In the genomic region with DNA sequence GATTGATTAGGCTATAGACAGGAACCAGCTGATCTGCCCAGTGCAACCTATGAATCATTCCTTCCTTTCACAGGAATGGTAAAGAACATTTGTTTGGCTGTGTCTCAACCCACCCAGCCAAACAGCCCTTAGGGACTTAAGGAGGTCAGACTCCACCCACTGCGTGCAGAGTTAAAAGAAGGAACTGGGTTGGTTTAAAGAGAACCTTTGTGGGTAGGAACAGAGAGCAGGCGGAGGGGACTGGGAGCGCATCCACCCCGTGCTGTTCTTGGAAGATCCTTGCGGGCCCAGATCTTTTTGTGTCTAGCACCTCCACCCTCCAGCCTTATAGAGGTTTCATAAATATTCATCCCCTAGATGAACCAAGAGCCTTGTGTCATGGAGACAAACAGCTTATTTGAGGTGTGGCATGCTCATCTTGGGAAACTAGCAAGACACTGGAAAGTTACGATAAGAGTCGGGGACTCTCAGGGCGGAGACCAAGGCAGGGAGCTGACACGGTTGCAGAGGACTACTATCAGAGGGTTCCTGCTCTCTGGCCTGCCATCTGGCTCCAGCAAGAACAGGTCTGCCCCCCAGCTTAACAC, we compare ENCODE assay signal across 11 mouse cellular contexts. TPM values are rescaled to one million over a fixed set of nuclear protein-coding genes. Genes with fewer than 3 reads are reported as not detected.
DNase-seq lines count a peak whose midpoint lies in the region; ATAC-seq lines count a peak whose summit lies in the region.
"Had no signal": no experiment of that assay in that cellular context is flagged by ENCODE, and none has a peak within 500 bp of the region (broad histone marks: within the 10 kb centered on the region; RNA-seq: fewer than 3 reads in every experiment).

No protein-coding gene starts in this region.

- peak overlapping the region; percentile 68 for H3K4me2 ChIP-seq in liver, embryonic 15.5 days
- no peak overlapping the region for H3K4me2 ChIP-seq in forebrain, embryonic 16.5 days (ENCODE audit: low read length)
- no peak overlapping the region for H3K4me2 ChIP-seq in kidney, embryonic 14.5 days (replicated peaks; ENCODE audit: low read depth, low read length)

- ATAC-seq in liver, embryonic 15.5 days (ENCODE audit: insufficient read depth) = peak; percentile 97
- ATAC-seq in forebrain, embryonic 16.5 days = no peak
- no peak; the same call in 1 of the 2 replicates for ATAC-seq in kidney, embryonic 14.5 days (ENCODE audit: low FRiP score, low TSS enrichment)
- ATAC-seq: Patski had no signal

- no peaks in the 10 kb centered on the region for H3K9me3 ChIP-seq in liver, embryonic 15.5 days (replicated peaks)
- H3K9me3 ChIP-seq in forebrain, embryonic 16.5 days (ENCODE audit: control insufficient read depth, low read length) = no peaks in the 10 kb centered on the region
- H3K9me3 ChIP-seq in kidney, embryonic 14.5 days (ENCODE audit: control insufficient read depth, low read length) = peaks cover 4% of the 10 kb centered on the region; the same call in 1 of the 2 replicates

- H3K27me3 ChIP-seq in liver, embryonic 15.5 days = peaks cover 15% of the 10 kb centered on the region
- no peaks in the 10 kb centered on the region for H3K27me3 ChIP-seq in forebrain, embryonic 16.5 days (replicated peaks; ENCODE audit: control insufficient read depth, insufficient read depth, low read length)
- no peaks in the 10 kb centered on the region for H3K27me3 ChIP-seq in kidney, embryonic 14.5 days (ENCODE audit: control insufficient read depth, insufficient read depth, low read length)
- H3K27me3 ChIP-seq: Patski had no signal

- peak overlapping the region; percentile 29; the same call in 1 of the 2 replicates for H3K9ac ChIP-seq in liver, embryonic 15.5 days
- H3K9ac ChIP-seq in forebrain, embryonic 16.5 days (replicated peaks; ENCODE audit: low read depth, low read length) = no peak overlapping the region
- H3K9ac ChIP-seq in kidney, embryonic 14.5 days (ENCODE audit: low read depth, low read length) = no peak overlapping the region

- DNase-seq in right cerebral cortex, adult 18-20 months = peak; percentile 9
- DNase-seq in right cerebral cortex, postnatal 25 days = no peak
- peak; percentile 87 for DNase-seq in c-Kit-positive CD71-positive TER-119-positive erythroid progenitor cells, embryonic 14.5 days (ENCODE audit: low spot score)
- DNase-seq in yolk sac, embryonic 10.5 days (ENCODE audit: low spot score) = peak; percentile 35
- DNase-seq: gastrocnemius, adult 2 months; heart, postnatal 4 days had no signal

- H3K4me1 ChIP-seq in liver, embryonic 15.5 days (replicated peaks) = peaks cover 47% of the 10 kb centered on the region
- H3K4me1 ChIP-seq in forebrain, embryonic 16.5 days (replicated peaks; ENCODE audit: control insufficient read depth, insufficient read depth, low read length) = no peaks in the 10 kb centered on the region
- H3K4me1 ChIP-seq in kidney, embryonic 14.5 days (ENCODE audit: control insufficient read depth, insufficient read depth, low read length) = no peaks in the 10 kb centered on the region

- H3K36me3 ChIP-seq in liver, embryonic 15.5 days (replicated peaks) = no peaks in the 10 kb centered on the region
- no peaks in the 10 kb centered on the region for H3K36me3 ChIP-seq in forebrain, embryonic 16.5 days (ENCODE audit: control insufficient read depth, insufficient read depth)
- H3K36me3 ChIP-seq in kidney, embryonic 14.5 days (ENCODE audit: control insufficient read depth, insufficient read depth, low read length) = no peaks in the 10 kb centered on the region

- 30% methylated on average over 9 of the region's 9 CpGs for WGBS in liver, embryonic 15.5 days (ENCODE audit: insufficient replicate concordance)
- 70% methylated on average over 9 of the region's 9 CpGs for WGBS in forebrain, embryonic 16.5 days
- 77% methylated on average over 9 of the region's 9 CpGs for WGBS in kidney, embryonic 14.5 days

- H3K27ac ChIP-seq in liver, embryonic 15.5 days (replicated peaks) = peak overlapping the region; percentile 97
- H3K27ac ChIP-seq in forebrain, embryonic 16.5 days (ENCODE audit: low read length) = no peak overlapping the region
- H3K27ac ChIP-seq in kidney, embryonic 14.5 days (ENCODE audit: low read depth, low read length) = no peak overlapping the region
- H3K27ac ChIP-seq: gastrocnemius, adult 2 months; kidney, postnatal 0 days had no signal

- H3K4me3 ChIP-seq in liver, embryonic 15.5 days (replicated peaks) = peak overlapping the region; percentile 17
- H3K4me3 ChIP-seq in forebrain, embryonic 16.5 days (replicated peaks; ENCODE audit: low read length) = no peak overlapping the region
- H3K4me3 ChIP-seq in kidney, embryonic 14.5 days (ENCODE audit: low read length) = no peak overlapping the region
- H3K4me3 ChIP-seq: gastrocnemius, adult 2 months had no signal

RNA-seq across cellular contexts. Expression of a gene that starts 49.8 kb away (rescaled TPM):
- 0.41 and 0.46 TPM in 2 replicates for polyA plus RNA-seq in liver, embryonic 15.5 days (2015; fragmentation: Nextera tagmentation; extraction: Ambion mirVana)
- 0.39 and 0.60 TPM in 2 replicates for polyA plus RNA-seq in forebrain, embryonic 16.5 days (2015; fragmentation: Nextera tagmentation; extraction: Ambion mirVana)
- polyA plus RNA-seq in kidney, embryonic 14.5 days (2014; fragmentation: Nextera tagmentation; extraction: Ambion mirVana) = 1.4 and 2.3 TPM in 2 replicates
- polyA plus RNA-seq: Patski had no signal
